Mouse (Mus musculus): ENCODE data around the gene S100b. TPM values are rescaled to one million over a fixed set of nuclear protein-coding genes. Genes with fewer than 3 reads are reported as not detected.

The S100b gene
- polyA plus RNA-seq, 1 experiment from 2014 or later = 0.36 TPM

GRCm38 (mm10) chr10:76255617-76256016 is 2.0 kb downstream of the S100b start:
- Histone ChIP-seq H3K4me2 (ENCODE audit: low read depth) (no peak overlapping the region), H3K27me3 (ENCODE audit: control insufficient read depth, insufficient read depth, low read length) (no peaks in the 10 kb centered on the region), H3K27ac (ENCODE audit: low read depth, low read length) (no peak overlapping the region), H3K4me3 (ENCODE audit: low read depth, low read length) (no peak overlapping the region), H3K36me3 (ENCODE audit: control insufficient read depth, insufficient read depth, low read length) (no peaks in the 10 kb centered on the region), H3K9ac (ENCODE audit: low read length) (no peak overlapping the region), H3K9me3 (ENCODE audit: control insufficient read depth, low read length) (no peaks in the 10 kb centered on the region), H3K4me1 (ENCODE audit: control insufficient read depth, insufficient read depth, low read length) (peaks cover 6% of the 10 kb centered on the region; the same call in 1 of the 2 replicates)
- ATAC-seq (ENCODE audit: insufficient read depth, low FRiP score, low TSS enrichment) (no peak), DNase-seq (ENCODE audit: low spot score) (no peak)
- WGBS = 76% methylated on average over 6 of the region's 6 CpGs

DNA sequence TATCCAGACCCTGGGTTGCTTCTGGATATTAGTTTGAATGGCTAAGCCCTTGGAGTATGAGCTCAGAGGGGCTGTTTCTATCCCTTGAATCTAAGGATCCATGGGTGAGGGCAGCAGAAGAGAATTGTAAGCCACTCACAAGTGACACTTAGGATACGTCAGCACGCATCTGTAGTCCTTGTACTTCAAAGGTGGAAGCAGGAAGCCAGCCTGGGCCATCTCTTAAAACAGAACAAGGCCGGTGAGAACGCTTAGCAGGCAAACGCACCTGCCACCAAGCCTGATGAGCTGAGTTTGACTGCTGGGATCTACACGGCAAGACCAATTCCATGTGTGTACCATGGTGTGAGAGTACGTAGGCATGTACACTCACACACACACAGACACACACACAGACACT is 3.6 kb downstream of the S100b start:
- Histone ChIP-seq H3K4me2 (ENCODE audit: low read depth) (no peak overlapping the region), H3K27ac (ENCODE audit: low read depth, low read length) (no peak overlapping the region), H3K9ac (ENCODE audit: low read length) (no peak overlapping the region), H3K36me3 (ENCODE audit: control insufficient read depth, insufficient read depth, low read length) (no peaks in the 10 kb centered on the region), H3K4me1 (ENCODE audit: control insufficient read depth, insufficient read depth, low read length) (peaks cover 6% of the 10 kb centered on the region; the same call in 1 of the 2 replicates), H3K4me3 (ENCODE audit: low read depth, low read length) (no peak overlapping the region), H3K27me3 (ENCODE audit: control insufficient read depth, insufficient read depth, low read length) (no peaks in the 10 kb centered on the region), H3K9me3 (ENCODE audit: control insufficient read depth, low read length) (no peaks in the 10 kb centered on the region)
- ATAC-seq (ENCODE audit: insufficient read depth, low FRiP score, low TSS enrichment) = no peak
- 94% methylated on average over 7 of the region's 7 CpGs for WGBS
- no peak for DNase-seq (ENCODE audit: low spot score)

DNA sequence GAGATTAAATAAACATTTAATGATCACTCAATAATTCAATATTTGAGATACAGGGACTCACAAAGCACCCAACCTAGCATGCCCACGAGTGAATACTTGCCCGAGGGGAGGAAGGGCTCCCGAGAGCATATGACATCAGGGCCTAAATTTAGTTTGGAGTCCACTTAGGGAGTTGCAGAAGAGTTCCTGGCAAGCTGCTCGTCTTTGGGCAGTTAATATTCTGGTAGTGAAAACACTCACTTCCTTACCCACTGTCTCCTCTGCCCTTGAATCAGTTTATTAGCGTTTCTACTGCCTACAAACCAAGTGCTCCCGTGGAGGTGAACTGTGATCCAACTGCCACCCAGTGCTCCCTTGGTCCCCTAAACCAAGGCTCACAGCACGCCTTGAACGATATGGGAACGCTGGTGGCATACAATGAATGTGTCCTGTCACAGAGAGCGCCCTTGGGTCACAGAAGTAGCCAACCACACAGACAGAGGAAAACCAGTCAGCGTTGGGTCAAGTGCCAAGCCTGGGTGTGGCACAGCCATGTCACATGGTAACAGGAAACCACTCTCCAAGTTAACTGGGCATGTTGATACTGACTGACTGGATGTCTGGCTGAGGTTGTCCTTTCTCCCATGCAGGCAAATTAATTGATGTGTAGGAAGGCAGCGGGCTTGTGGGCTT is 4.2 kb downstream of the S100b start:
- no peak overlapping the region for H3K9ac ChIP-seq (ENCODE audit: low read length)
- 89% methylated on average over 12 of the region's 12 CpGs for WGBS
- H3K9me3 ChIP-seq (ENCODE audit: control insufficient read depth, low read length) = no peaks in the 10 kb centered on the region
- no peak overlapping the region for H3K27ac ChIP-seq (ENCODE audit: low read depth, low read length)
- no peak for ATAC-seq (ENCODE audit: insufficient read depth, low FRiP score, low TSS enrichment)
- H3K4me2 ChIP-seq (ENCODE audit: low read depth) = no peak overlapping the region
- H3K4me3 ChIP-seq (ENCODE audit: low read depth, low read length) = no peak overlapping the region
- H3K27me3 ChIP-seq (ENCODE audit: control insufficient read depth, insufficient read depth, low read length) = no peaks in the 10 kb centered on the region
- no peaks in the 10 kb centered on the region for H3K36me3 ChIP-seq (ENCODE audit: control insufficient read depth, insufficient read depth, low read length)
- DNase-seq (ENCODE audit: low spot score) = no peak
- H3K4me1 ChIP-seq (ENCODE audit: control insufficient read depth, insufficient read depth, low read length) = peaks cover 6% of the 10 kb centered on the region; the same call in 1 of the 2 replicates

DNA sequence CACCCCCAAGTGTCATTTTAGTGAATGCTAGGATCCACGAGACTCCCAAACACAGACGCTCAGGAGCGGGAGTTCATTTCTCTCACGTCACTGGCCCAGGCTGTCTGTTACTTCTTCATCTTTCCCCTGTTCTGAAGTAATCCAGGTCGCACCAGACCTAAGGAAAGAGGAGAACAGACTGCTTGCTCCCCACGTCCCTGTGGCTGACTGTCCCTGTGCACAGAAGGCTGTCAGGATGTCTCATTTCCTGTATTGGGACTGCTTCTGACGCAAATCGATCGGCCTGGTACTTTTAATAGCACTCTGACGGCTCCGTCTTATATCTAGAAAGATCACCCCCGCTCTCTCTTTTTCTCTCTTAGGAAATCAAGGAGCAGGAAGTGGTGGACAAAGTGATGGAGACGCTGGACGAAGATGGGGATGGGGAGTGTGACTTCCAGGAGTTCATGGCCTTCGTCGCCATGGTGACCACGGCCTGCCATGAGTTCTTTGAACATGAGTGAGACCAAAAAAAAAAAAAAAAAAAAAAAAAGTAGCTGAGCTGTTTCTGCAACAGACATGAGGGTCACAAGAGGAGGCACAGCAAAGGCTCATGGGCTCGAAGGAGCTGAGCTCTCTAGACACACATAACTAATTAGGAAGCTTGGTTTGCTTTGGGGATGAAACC is 6.0 kb downstream of the S100b start:
- 75% methylated on average over 18 of the region's 18 CpGs for WGBS
- Histone ChIP-seq H3K9ac (ENCODE audit: low read length) (no peak overlapping the region), H3K4me2 (ENCODE audit: low read depth) (no peak overlapping the region), H3K27me3 (ENCODE audit: control insufficient read depth, insufficient read depth, low read length) (no peaks in the 10 kb centered on the region), H3K36me3 (ENCODE audit: control insufficient read depth, insufficient read depth, low read length) (no peaks in the 10 kb centered on the region), H3K27ac (ENCODE audit: low read depth, low read length) (no peak overlapping the region), H3K4me3 (ENCODE audit: low read depth, low read length) (no peak overlapping the region), H3K4me1 (ENCODE audit: control insufficient read depth, insufficient read depth, low read length) (peaks cover 6% of the 10 kb centered on the region; the same call in 1 of the 2 replicates), H3K9me3 (ENCODE audit: control insufficient read depth, low read length) (no peaks in the 10 kb centered on the region)
- DNase-seq (ENCODE audit: low spot score) = no peak
- no peak for ATAC-seq (ENCODE audit: insufficient read depth, low FRiP score, low TSS enrichment)

DNA sequence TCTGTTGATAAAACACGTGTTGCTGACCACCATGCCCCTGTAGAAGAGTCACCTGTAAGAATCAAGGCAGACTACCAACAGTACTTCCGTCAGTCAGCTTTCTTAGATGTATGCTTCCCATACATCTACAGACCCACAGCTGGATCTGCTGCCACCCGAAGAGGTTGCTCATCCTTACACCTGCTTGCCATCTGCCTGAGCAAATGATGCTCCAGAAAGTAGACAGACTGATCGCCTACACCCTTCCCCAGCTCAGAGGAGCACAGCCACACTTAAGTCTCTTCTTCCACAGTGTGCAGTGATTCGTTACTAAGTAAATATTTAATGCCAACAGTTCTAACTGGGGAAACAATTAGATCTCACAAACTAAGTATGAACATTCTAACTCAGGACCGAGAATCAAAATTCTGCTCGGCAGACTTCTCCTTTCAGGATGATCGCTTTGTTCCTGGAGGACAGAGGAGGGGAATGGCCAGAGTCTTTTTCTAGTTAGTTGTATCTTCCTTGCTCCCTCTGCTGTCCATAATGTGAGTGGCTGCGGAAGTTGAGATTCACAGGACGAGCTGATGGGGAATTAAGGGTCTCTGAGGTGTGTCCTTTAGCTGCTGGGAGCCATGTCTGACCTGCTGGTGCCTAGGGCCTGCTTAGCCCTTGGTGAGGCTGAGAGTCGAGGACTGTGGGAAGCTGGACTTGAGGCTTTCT is 6.9 kb downstream of the S100b start:
- peaks cover 6% of the 10 kb centered on the region; the same call in 1 of the 2 replicates for H3K4me1 ChIP-seq (ENCODE audit: control insufficient read depth, insufficient read depth, low read length)
- no peak overlapping the region for H3K27ac ChIP-seq (ENCODE audit: low read depth, low read length)
- 62% methylated on average over 11 of the region's 11 CpGs for WGBS
- H3K4me2 ChIP-seq (ENCODE audit: low read depth) = no peak overlapping the region
- no peak overlapping the region for H3K4me3 ChIP-seq (ENCODE audit: low read depth, low read length)
- no peak for ATAC-seq (ENCODE audit: insufficient read depth, low FRiP score, low TSS enrichment)
- no peaks in the 10 kb centered on the region for H3K27me3 ChIP-seq (ENCODE audit: control insufficient read depth, insufficient read depth, low read length)
- H3K9me3 ChIP-seq (ENCODE audit: control insufficient read depth, low read length) = no peaks in the 10 kb centered on the region
- H3K9ac ChIP-seq (ENCODE audit: low read length) = no peak overlapping the region
- H3K36me3 ChIP-seq (ENCODE audit: control insufficient read depth, insufficient read depth, low read length) = no peaks in the 10 kb centered on the region
- DNase-seq (ENCODE audit: low spot score) = peak; percentile 39

GRCm38 (mm10) chr10:76261447-76261846 is 7.8 kb downstream of the S100b start:
- Histone ChIP-seq H3K36me3 (ENCODE audit: control insufficient read depth, insufficient read depth, low read length) (no peaks in the 10 kb centered on the region), H3K9me3 (ENCODE audit: control insufficient read depth, low read length) (no peaks in the 10 kb centered on the region), H3K27me3 (ENCODE audit: control insufficient read depth, insufficient read depth, low read length) (no peaks in the 10 kb centered on the region), H3K4me1 (ENCODE audit: control insufficient read depth, insufficient read depth, low read length) (peaks cover 6% of the 10 kb centered on the region; the same call in 1 of the 2 replicates), H3K9ac (ENCODE audit: low read length) (no peak overlapping the region), H3K4me3 (ENCODE audit: low read depth, low read length) (no peak overlapping the region), H3K27ac (ENCODE audit: low read depth, low read length) (no peak overlapping the region), H3K4me2 (ENCODE audit: low read depth) (no peak overlapping the region)
- WGBS = 72% methylated on average over 3 of the region's 3 CpGs
- ATAC-seq (ENCODE audit: insufficient read depth, low FRiP score, low TSS enrichment) (no peak), DNase-seq (ENCODE audit: low spot score) (no peak)

GRCm38 (mm10) chr10:76262431-76262830 is 8.8 kb downstream of the S100b start:
- Histone ChIP-seq H3K9me3 (ENCODE audit: control insufficient read depth, low read length) (no peaks in the 10 kb centered on the region), H3K4me3 (ENCODE audit: low read depth, low read length) (no peak overlapping the region), H3K36me3 (ENCODE audit: control insufficient read depth, insufficient read depth, low read length) (no peaks in the 10 kb centered on the region), H3K27me3 (ENCODE audit: control insufficient read depth, insufficient read depth, low read length) (no peaks in the 10 kb centered on the region), H3K27ac (ENCODE audit: low read depth, low read length) (no peak overlapping the region), H3K9ac (ENCODE audit: low read length) (no peak overlapping the region), H3K4me2 (ENCODE audit: low read depth) (no peak overlapping the region), H3K4me1 (ENCODE audit: control insufficient read depth, insufficient read depth, low read length) (peaks cover 6% of the 10 kb centered on the region; the same call in 1 of the 2 replicates)
- DNase-seq (ENCODE audit: low spot score) (no peak), ATAC-seq (ENCODE audit: insufficient read depth, low FRiP score, low TSS enrichment) (no peak)
- 75% methylated on average over 4 of the region's 4 CpGs for WGBS

GRCm38 (mm10) chr10:76271238-76271637 is 17.6 kb downstream of the S100b start:
- Histone ChIP-seq H3K36me3 (ENCODE audit: control insufficient read depth, insufficient read depth, low read length) (peaks cover 10% of the 10 kb centered on the region; the same call in 1 of the 2 replicates), H3K27me3 (ENCODE audit: control insufficient read depth, insufficient read depth, low read length) (no peaks in the 10 kb centered on the region), H3K27ac (ENCODE audit: low read depth, low read length) (no peak overlapping the region), H3K4me1 (ENCODE audit: control insufficient read depth, insufficient read depth, low read length) (no peaks in the 10 kb centered on the region), H3K4me3 (ENCODE audit: low read depth, low read length) (no peak overlapping the region), H3K4me2 (ENCODE audit: low read depth) (no peak overlapping the region), H3K9me3 (ENCODE audit: control insufficient read depth, low read length) (no peaks in the 10 kb centered on the region), H3K9ac (ENCODE audit: low read length) (no peak overlapping the region)
- WGBS = 56% methylated on average over 8 of the region's 8 CpGs
- DNase-seq (ENCODE audit: low spot score) (no peak), ATAC-seq (ENCODE audit: insufficient read depth, low FRiP score, low TSS enrichment) (no peak)

Measured in neural tube, embryonic 11.5 days (tissue).